Mouse (Mus musculus) stomach, embryonic 16.5 days (tissue): ENCODE data around the gene Wdr91. TPM values are rescaled to one million over a fixed set of nuclear protein-coding genes. Genes with fewer than 3 reads are reported as not detected.

Experiments used
- ATAC-seq: fragments of 200-750 bp; cut with Nextera tagmentation; 2 replicates; pipeline ENCODE4 v1.8.0; 2017; ENCODE audit warnings: moderate number of reproducible peaks, moderate TSS enrichment; ENCODE audit not compliant: insufficient read depth, low FRiP score
- H3K27ac ChIP-seq: fragments of 300-500 bp; sonication (generic); 2 replicates; pipeline ENCODE4 v1.5.1; 2014; ENCODE audit warnings: low read length
- H3K27me3 ChIP-seq: fragments of 300-500 bp; sonication (generic); 2 replicates; pipeline ENCODE4 v1.6.1; 2014; ENCODE audit warnings: low read length, control low read depth, mixed read lengths; ENCODE audit not compliant: control insufficient read depth, insufficient read depth
- H3K36me3 ChIP-seq: fragments of 300-500 bp; sonication (generic); 2 replicates; pipeline ENCODE4 v1.6.1; 2014; ENCODE audit warnings: low read length; ENCODE audit not compliant: control insufficient read depth, insufficient read depth
- H3K4me1 ChIP-seq: fragments of 300-500 bp; sonication (generic); 2 replicates; pipeline ENCODE4 v1.6.1; 2014; ENCODE audit warnings: low read length, control low read depth, mixed read lengths; ENCODE audit not compliant: control insufficient read depth, insufficient read depth
- H3K4me2 ChIP-seq: fragments of 300-500 bp; sonication (generic); 2 replicates; pipeline ENCODE4 v1.6.1; 2014; ENCODE audit warnings: low read depth, low read length, mixed read lengths
- H3K4me3 ChIP-seq: fragments of 300-500 bp; sonication (generic); replicated peaks from 2 replicates; pipeline ENCODE4 v1.5.1; 2014; ENCODE audit warnings: mild to moderate bottlenecking, low read length
- H3K9ac ChIP-seq: fragments of 300-500 bp; sonication (generic); 2 replicates; pipeline ENCODE4 v1.6.1; 2014; ENCODE audit warnings: low read length
- H3K9me3 ChIP-seq: fragments of 300-500 bp; sonication (generic); replicated peaks from 2 replicates; pipeline ENCODE4 v1.6.1; 2016; ENCODE audit warnings: low read length, control low read depth; ENCODE audit not compliant: control insufficient read depth
- WGBS: fragments of 180-500 bp; shearing (Covaris S2); extraction: QIAGEN DNeasy Blood & Tissue Kit; methylation state at CpG from one replicate; pipeline ENCODE4 v1.1.7; 2014; 5-methylcytosine and 5-hydroxymethylcytosine counted together
- polyA plus RNA-seq: library from polyadenylated mRNA; unstranded; fragments of >200 nt; fragmentation: Nextera tagmentation; extraction: Ambion mirVana; gene quantifications from 2 replicates; pipeline ENCODE4 v1.2.1, GENCODE M21; 2015

The Wdr91 gene
- polyA plus RNA-seq, 1 experiment from 2014 or later = 8.8 TPM

GRCm38 (mm10) chr6:34906661-34907060 is 4.0 kb downstream of the Wdr91 start:
- no peak for ATAC-seq
- peaks cover 4% of the 10 kb centered on the region for H3K36me3 ChIP-seq
- no peaks in the 10 kb centered on the region for H3K9me3 ChIP-seq
- H3K4me3 ChIP-seq = no peak overlapping the region
- WGBS = 80% methylated on average over 4 of the region's 4 CpGs
- H3K4me1 ChIP-seq = peaks cover 8% of the 10 kb centered on the region; the same call in 1 of the 2 replicates
- H3K4me2 ChIP-seq = no peak overlapping the region
- no peak overlapping the region for H3K27ac ChIP-seq
- H3K27me3 ChIP-seq = no peaks in the 10 kb centered on the region
- H3K9ac ChIP-seq = no peak overlapping the region

DNA sequence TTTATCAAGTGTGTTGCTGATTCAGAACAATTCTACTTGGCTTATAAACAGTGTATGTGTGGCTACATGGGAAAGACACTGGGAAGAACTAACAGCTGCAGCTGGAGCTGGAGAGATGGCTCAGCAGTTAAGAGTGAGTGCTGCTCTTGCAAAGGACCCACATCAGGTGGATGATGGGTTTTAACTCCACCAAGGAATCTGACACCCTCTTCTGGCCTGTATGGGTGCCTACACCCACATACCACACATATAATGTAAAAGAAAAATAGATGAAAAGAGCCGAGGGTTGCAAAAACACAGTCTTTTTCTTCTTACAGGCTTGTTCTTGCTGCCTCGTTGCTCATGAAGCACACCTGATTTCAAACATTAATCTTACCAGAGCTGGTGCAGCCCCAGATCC is 4.6 kb downstream of the Wdr91 start:
- no peak for ATAC-seq
- H3K4me2 ChIP-seq = no peak overlapping the region
- 75% methylated on average over 2 of the region's 2 CpGs for WGBS
- H3K4me3 ChIP-seq = no peak overlapping the region
- H3K4me1 ChIP-seq = peaks cover 8% of the 10 kb centered on the region; the same call in 1 of the 2 replicates
- no peak overlapping the region for H3K9ac ChIP-seq
- no peak overlapping the region for H3K27ac ChIP-seq
- H3K27me3 ChIP-seq = no peaks in the 10 kb centered on the region
- no peaks in the 10 kb centered on the region for H3K9me3 ChIP-seq
- peaks cover 4% of the 10 kb centered on the region for H3K36me3 ChIP-seq

GRCm38 (mm10) chr6:34904361-34904760 is 6.3 kb downstream of the Wdr91 start:
- Histone ChIP-seq H3K9me3 (no peaks in the 10 kb centered on the region), H3K27me3 (no peaks in the 10 kb centered on the region), H3K4me2 (no peak overlapping the region), H3K4me1 (0 out of 2 replicates have a peak, but pooled peaks cover 3% of the 10 kb centered on the region), H3K9ac (no peak overlapping the region), H3K27ac (no peak overlapping the region), H3K36me3 (peaks cover 4% of the 10 kb centered on the region), H3K4me3 (no peak overlapping the region)
- ATAC-seq = no peak
- WGBS = 80% methylated on average over 6 of the region's 6 CpGs

DNA sequence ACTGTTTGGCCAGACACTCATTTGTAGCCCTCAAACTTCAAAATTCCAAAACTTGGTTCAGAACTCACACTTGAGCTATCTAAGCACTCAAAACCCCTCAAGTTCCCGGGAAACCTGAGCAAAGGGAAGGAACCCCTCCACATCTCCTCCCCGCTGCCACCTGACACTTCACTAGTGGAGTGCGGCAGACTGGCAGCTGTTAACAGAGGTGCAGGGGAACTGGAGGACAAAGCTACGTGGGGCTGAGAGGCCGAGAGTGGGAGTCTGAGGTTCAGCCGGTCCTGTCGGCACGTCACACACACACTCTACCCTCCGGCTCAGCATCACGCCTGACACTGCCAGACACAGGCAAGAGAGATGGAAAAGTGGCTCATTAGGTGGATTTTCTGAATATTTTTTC is 6.8 kb downstream of the Wdr91 start:
- no peak overlapping the region for H3K4me2 ChIP-seq
- WGBS = 72% methylated on average over 10 of the region's 10 CpGs
- H3K27ac ChIP-seq = no peak overlapping the region
- H3K36me3 ChIP-seq = peaks cover 4% of the 10 kb centered on the region
- no peak overlapping the region for H3K4me3 ChIP-seq
- no peak for ATAC-seq
- H3K4me1 ChIP-seq = 0 out of 2 replicates have a peak, but pooled peaks cover 3% of the 10 kb centered on the region
- H3K27me3 ChIP-seq = no peaks in the 10 kb centered on the region
- no peaks in the 10 kb centered on the region for H3K9me3 ChIP-seq
- no peak overlapping the region for H3K9ac ChIP-seq

GRCm38 (mm10) chr6:34903441-34903840 is 7.2 kb downstream of the Wdr91 start:
- H3K27ac ChIP-seq = no peak overlapping the region
- H3K4me1 ChIP-seq = 0 out of 2 replicates have a peak, but pooled peaks cover 3% of the 10 kb centered on the region
- 69% methylated on average over 5 of the region's 5 CpGs for WGBS
- H3K9me3 ChIP-seq = no peaks in the 10 kb centered on the region
- H3K4me3 ChIP-seq = no peak overlapping the region
- peak overlapping the region; percentile 25; the same call in 1 of the 2 replicates for H3K4me2 ChIP-seq
- H3K27me3 ChIP-seq = no peaks in the 10 kb centered on the region
- no peak for ATAC-seq
- peaks cover 4% of the 10 kb centered on the region for H3K36me3 ChIP-seq
- H3K9ac ChIP-seq = no peak overlapping the region

GRCm38 (mm10) chr6:34902578-34902977 is 8.1 kb downstream of the Wdr91 start:
- Histone ChIP-seq H3K9ac (no peak overlapping the region), H3K9me3 (no peaks in the 10 kb centered on the region), H3K4me1 (0 out of 2 replicates have a peak, but pooled peaks cover 3% of the 10 kb centered on the region), H3K36me3 (peaks cover 4% of the 10 kb centered on the region), H3K4me3 (no peak overlapping the region), H3K27ac (peak overlapping the region; percentile 62), H3K4me2 (peak overlapping the region; percentile 25), H3K27me3 (no peaks in the 10 kb centered on the region)
- peak; percentile 18; the same call in 1 of the 2 replicates for ATAC-seq
- 67% methylated on average over 7 of the region's 7 CpGs for WGBS

DNA sequence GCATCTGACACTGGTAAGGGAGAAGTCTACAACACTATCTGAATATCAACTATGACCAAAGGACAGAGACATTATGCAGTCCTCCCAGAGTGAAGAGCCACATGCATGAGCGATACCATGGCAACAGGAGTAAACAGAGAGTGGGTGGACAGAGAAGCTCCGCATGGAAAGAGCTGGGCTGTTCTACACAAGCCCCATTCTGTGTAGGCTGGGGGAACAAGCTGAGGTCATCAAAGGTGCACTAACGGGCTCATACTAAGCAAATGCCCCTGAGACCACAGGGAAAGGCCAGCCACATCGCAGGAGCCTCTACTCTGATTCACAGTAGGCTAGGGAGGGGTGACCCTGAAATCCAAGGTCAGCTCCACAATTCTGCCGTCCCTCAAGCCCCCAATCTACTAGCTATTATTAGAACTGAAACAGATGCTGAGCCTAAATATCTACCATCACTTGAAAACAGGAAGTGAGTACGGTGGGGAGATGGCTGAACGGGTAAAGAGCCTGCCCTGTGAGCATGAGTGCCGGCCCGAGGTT is 8.7 kb downstream of the Wdr91 start:
- peak overlapping the region; percentile 25 for H3K4me2 ChIP-seq
- 0 out of 2 replicates have a peak, but pooled peaks have one; percentile 33 for ATAC-seq

DNA sequence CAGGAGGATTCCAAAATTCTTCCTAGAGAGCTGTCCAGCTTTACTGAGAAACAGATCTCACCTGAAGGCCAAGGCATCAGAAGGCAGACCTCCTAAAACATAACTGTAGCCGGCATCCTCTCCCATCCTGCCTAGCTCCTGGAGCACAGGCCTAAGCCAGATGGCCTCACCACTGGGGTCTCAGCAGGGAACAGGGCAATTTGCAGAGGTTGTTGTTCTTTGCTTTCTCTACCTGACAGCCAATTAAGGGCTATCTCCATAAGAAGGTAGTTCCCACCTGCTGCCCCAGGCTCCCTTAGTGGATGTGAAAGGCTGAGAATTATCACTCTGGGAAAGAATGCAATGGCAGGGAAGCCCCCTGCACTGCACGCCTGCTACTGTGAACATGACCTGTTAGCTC is 9.7 kb downstream of the Wdr91 start:
- no peak for ATAC-seq
- H3K4me3 ChIP-seq = no peak overlapping the region
- no peak overlapping the region for H3K9ac ChIP-seq
- no peak overlapping the region for H3K4me2 ChIP-seq
- H3K27ac ChIP-seq = no peak overlapping the region
- no peaks in the 10 kb centered on the region for H3K9me3 ChIP-seq
- H3K36me3 ChIP-seq = peaks cover 4% of the 10 kb centered on the region
- 0 out of 2 replicates have a peak, but pooled peaks cover 3% of the 10 kb centered on the region for H3K4me1 ChIP-seq
- WGBS = 78% methylated on average over 2 of the region's 2 CpGs
- no peaks in the 10 kb centered on the region for H3K27me3 ChIP-seq

More for the DNA sequence above, 8.7 kb downstream of the Wdr91 start:
- no peak overlapping the region for H3K9ac ChIP-seq
- 47% methylated on average over 9 of the region's 9 CpGs for WGBS
- H3K27me3 ChIP-seq = no peaks in the 10 kb centered on the region
- H3K4me3 ChIP-seq = no peak overlapping the region
- H3K27ac ChIP-seq = peak overlapping the region; percentile 24; the same call in 1 of the 2 replicates
- no peaks in the 10 kb centered on the region for H3K9me3 ChIP-seq
- peaks cover 4% of the 10 kb centered on the region for H3K36me3 ChIP-seq
- 0 out of 2 replicates have a peak, but pooled peaks cover 3% of the 10 kb centered on the region for H3K4me1 ChIP-seq

DNA sequence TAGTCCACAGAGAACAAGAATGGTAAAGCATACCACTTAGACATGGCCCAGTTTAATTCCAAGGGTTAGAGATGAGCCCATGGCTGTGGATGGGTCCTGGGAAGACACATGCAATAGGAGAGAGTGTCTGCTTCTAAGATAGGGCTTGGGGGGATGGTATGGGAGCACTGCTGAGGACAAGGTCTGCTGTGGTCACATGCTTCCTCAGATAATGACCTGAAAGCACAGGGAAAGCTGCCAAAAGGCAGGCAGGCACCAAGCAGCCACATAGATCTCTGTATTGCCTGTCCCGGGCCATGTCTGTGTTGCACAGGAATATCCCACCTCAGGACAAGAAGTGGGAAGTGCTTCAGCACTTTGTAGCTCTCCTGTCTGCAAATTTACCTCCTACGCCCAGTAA is 11.5 kb downstream of the Wdr91 start:
- 85% methylated on average over 2 of the region's 2 CpGs for WGBS
- H3K9me3 ChIP-seq = no peaks in the 10 kb centered on the region
- no peak for ATAC-seq
- no peak overlapping the region for H3K27ac ChIP-seq
- 0 out of 2 replicates have a peak, but pooled peaks cover 3% of the 10 kb centered on the region for H3K4me1 ChIP-seq
- no peak overlapping the region for H3K4me2 ChIP-seq
- no peak overlapping the region for H3K4me3 ChIP-seq
- no peaks in the 10 kb centered on the region for H3K27me3 ChIP-seq
- peaks cover 3% of the 10 kb centered on the region; the same call in 1 of the 2 replicates for H3K36me3 ChIP-seq
- H3K9ac ChIP-seq = no peak overlapping the region
